Comparison of ENCODE assay signal across 8 mouse cellular contexts in genomic region chr13:67451172-67452020, GRCm38 (mm10). TPM values are rescaled to one million over a fixed set of nuclear protein-coding genes. Genes with fewer than 3 reads are reported as not detected.
DNase-seq lines count a peak whose midpoint lies in the region; ATAC-seq and TF ChIP-seq lines count a peak whose summit lies in the region.

Gene Zfp874a, minus strand, starts transcription at chr13:67451624.

- H3ac ChIP-seq in myocyte (ENCODE audit: control insufficient read depth, insufficient read length), result no peak within 1 kb of the TSS

- no peak for TF ChIP-seq POLR2A in brain, embryonic 14.5 days (IDR thresholded peaks at IDR 0.05; ENCODE audit: borderline replicate concordance, extremely low read depth, insufficient read depth, insufficient read length, poor library complexity, severe bottlenecking)
- TF ChIP-seq POLR2A in liver, adult 2 months (IDR thresholded peaks at IDR 0.05; ENCODE audit: extremely low read depth, insufficient read depth, low read length), result peak; percentile 49; the same call in 1 of the 2 replicates
- TF ChIP-seq POLR2A in myocyte (IDR thresholded peaks at IDR 0.05; ENCODE audit: insufficient read length, low read depth), result no peak

- H3K36me3 ChIP-seq in erythroblast, embryonic 14.5 days (ENCODE audit: control insufficient read depth), result no peaks in the 10 kb centered on the region
- H3K36me3 ChIP-seq in heart, embryonic 11.5 days (ENCODE audit: control insufficient read depth, insufficient read depth, low read length), result no peaks in the 10 kb centered on the region
- H3K36me3 ChIP-seq in kidney, embryonic 16.5 days (ENCODE audit: insufficient read depth, low read length), result peaks cover 12% of the 10 kb centered on the region
- peaks cover 16% of the 10 kb centered on the region for H3K36me3 ChIP-seq in liver, adult 2 months (ENCODE audit: control insufficient read depth, insufficient read depth, low read length)
- H3K36me3 ChIP-seq in myocyte (ENCODE audit: control insufficient read depth, insufficient read depth), result no peaks in the 10 kb centered on the region
- H3K36me3 ChIP-seq in splenic B cell, adult 2 months (ENCODE audit: control insufficient read depth, insufficient read depth, low read length, poor library complexity, severe bottlenecking), result no peaks in the 10 kb centered on the region

- H3K9me3 ChIP-seq in erythroblast, embryonic 14.5 days (ENCODE audit: control insufficient read depth, low read length), result no peaks in the 10 kb centered on the region
- no peaks in the 10 kb centered on the region for H3K9me3 ChIP-seq in heart, embryonic 11.5 days (replicated peaks; ENCODE audit: control insufficient read depth, low read length)
- no peaks in the 10 kb centered on the region for H3K9me3 ChIP-seq in kidney, embryonic 16.5 days (ENCODE audit: low read length)

- peak within 1 kb of the TSS; percentile 77 for H3K9ac ChIP-seq in heart, embryonic 11.5 days (ENCODE audit: low read depth, low read length)
- peak within 1 kb of the TSS; percentile 74 for H3K9ac ChIP-seq in kidney, embryonic 16.5 days (replicated peaks; ENCODE audit: low read length)
- H3K9ac ChIP-seq in liver, adult 2 months (ENCODE audit: low read depth, low read length), result peak within 1 kb of the TSS; percentile 71

- no peaks in the 10 kb centered on the region for H3K27me3 ChIP-seq in erythroblast, embryonic 14.5 days (ENCODE audit: control insufficient read depth)
- H3K27me3 ChIP-seq in heart, embryonic 11.5 days (ENCODE audit: control insufficient read depth, insufficient read depth, low read length), result no peaks in the 10 kb centered on the region
- H3K27me3 ChIP-seq in kidney, embryonic 16.5 days (ENCODE audit: insufficient read depth, low read length), result no peaks in the 10 kb centered on the region
- no peaks in the 10 kb centered on the region for H3K27me3 ChIP-seq in liver, adult 2 months (ENCODE audit: control insufficient read depth, insufficient read depth, low read length)
- no peaks in the 10 kb centered on the region for H3K27me3 ChIP-seq in myocyte (ENCODE audit: control insufficient read depth, insufficient read depth, insufficient read length)
- no peaks in the 10 kb centered on the region for H3K27me3 ChIP-seq in splenic B cell, adult 2 months (ENCODE audit: control insufficient read depth, insufficient read depth, low read length, poor library complexity, severe bottlenecking)

- peak within 1 kb of the TSS; percentile 77 for H3K4me2 ChIP-seq in heart, embryonic 11.5 days
- H3K4me2 ChIP-seq in kidney, embryonic 16.5 days (replicated peaks; ENCODE audit: low read depth, low read length), result peak within 1 kb of the TSS; percentile 76
- peak within 1 kb of the TSS; percentile 93 for H3K4me2 ChIP-seq in myocyte (ENCODE audit: low read depth)

- peak within 1 kb of the TSS; percentile 66 for H3K4me3 ChIP-seq in erythroblast, embryonic 14.5 days (replicated peaks)
- peak within 1 kb of the TSS; percentile 66 for H3K4me3 ChIP-seq in heart, embryonic 11.5 days (ENCODE audit: low read depth, low read length)
- peak within 1 kb of the TSS; percentile 65 for H3K4me3 ChIP-seq in kidney, embryonic 16.5 days (ENCODE audit: low read length)
- peak within 1 kb of the TSS; percentile 75 for H3K4me3 ChIP-seq in liver, adult 2 months (ENCODE audit: insufficient read depth, low read depth, low read length)
- H3K4me3 ChIP-seq in myocyte, result peak within 1 kb of the TSS; percentile 28

- 1% methylated on average over 20 of the region's 20 CpGs for WGBS in heart, embryonic 11.5 days (ENCODE audit: insufficient replicate concordance)
- 1% methylated on average over 20 of the region's 20 CpGs for WGBS in kidney, embryonic 16.5 days
- under 1% methylated on average over 20 of the region's 20 CpGs for WGBS in liver, adult 2 months

- no peak within 1 kb of the TSS for H3K27ac ChIP-seq in heart, embryonic 11.5 days (ENCODE audit: low read depth, low read length)
- peak within 1 kb of the TSS; percentile 75 for H3K27ac ChIP-seq in kidney, embryonic 16.5 days (ENCODE audit: low read length)
- peak within 1 kb of the TSS; percentile 84 for H3K27ac ChIP-seq in liver, adult 2 months (replicated peaks; ENCODE audit: insufficient read depth, low read depth, low read length)

- peak; percentile 92 for ATAC-seq in heart, embryonic 11.5 days (replicated peaks; ENCODE audit: insufficient number of reproducible peaks, low FRiP score, low TSS enrichment)
- ATAC-seq in kidney, embryonic 16.5 days (ENCODE audit: low FRiP score, low TSS enrichment), result peak; percentile 97

- no peaks in the 10 kb centered on the region; the same call in 1 of the 2 replicates for H3K79me2 ChIP-seq in liver, adult 2 months (ENCODE audit: control insufficient read depth, insufficient read depth, low read length)
- no peaks in the 10 kb centered on the region for H3K79me2 ChIP-seq in myocyte (ENCODE audit: control insufficient read depth, insufficient read depth)

- peaks cover 15% of the 10 kb centered on the region for H3K4me1 ChIP-seq in erythroblast, embryonic 14.5 days (ENCODE audit: control insufficient read depth)
- H3K4me1 ChIP-seq in heart, embryonic 11.5 days (ENCODE audit: control insufficient read depth, insufficient read depth, low read length), result no peaks in the 10 kb centered on the region
- H3K4me1 ChIP-seq in kidney, embryonic 16.5 days (ENCODE audit: insufficient read depth, low read length), result 0 out of 2 replicates have a peak, but pooled peaks cover 3% of the 10 kb centered on the region
- H3K4me1 ChIP-seq in liver, adult 2 months (ENCODE audit: control insufficient read depth, insufficient read depth, low read length), result peaks cover 1% of the 10 kb centered on the region; the same call in 1 of the 2 replicates

- TF ChIP-seq CTCF in brain, embryonic 14.5 days (IDR thresholded peaks at IDR 0.05; ENCODE audit: borderline replicate concordance, extremely low read depth, insufficient read depth, insufficient read length), result no peak
- TF ChIP-seq CTCF in liver, adult 2 months (IDR thresholded peaks at IDR 0.05; ENCODE audit: low read depth, low read length), result no peak

- peak; percentile 88 to 91 for DNase-seq in B cell, adult 2 months
- DNase-seq in brain, embryonic 14.5 days (ENCODE audit: low read depth), result peak; percentile 95
- DNase-seq in liver, adult 2 months (ENCODE audit: extremely low read depth, low read depth, low spot score), result peak; percentile 98
- DNase-seq in splenic B cell, adult 2 months (ENCODE audit: low read depth, low spot score), result peak; percentile 89

TF ChIP-seq in myocyte, 11 proteins besides CTCF, POLR2A, EP300 and RAD21:
- no peak for TF ChIP-seq CEBPB (IDR thresholded peaks at IDR 0.05; ENCODE audit: insufficient read depth, poor library complexity, severe bottlenecking)
- TF ChIP-seq TCF12 (IDR thresholded peaks at IDR 0.05; ENCODE audit: insufficient read depth, poor library complexity, severe bottlenecking), result no peak
- TF ChIP-seq MYOG (IDR thresholded peaks at IDR 0.05; ENCODE audit: control insufficient read depth in 1 of 3, insufficient read depth in 1 of 3, insufficient read length in 2 of 3, low read depth in 2 of 3), result no peak
- TF ChIP-seq MYOD1 (IDR thresholded peaks at IDR 0.05; ENCODE audit: control insufficient read depth in 1 of 3, insufficient read length in 2 of 3, low read depth in 2 of 3), result no peak
- no peak for TF ChIP-seq POLR2AphosphoS2 (IDR thresholded peaks at IDR 0.05; ENCODE audit: insufficient read length, low read depth)
- TF ChIP-seq E2F4 (IDR thresholded peaks at IDR 0.05; ENCODE audit: insufficient read depth), result no peak
- no peak for TF ChIP-seq MAX (IDR thresholded peaks at IDR 0.05; ENCODE audit: low read depth)
- no peak for TF ChIP-seq TCF3 (IDR thresholded peaks at IDR 0.05; ENCODE audit: insufficient read length, low read depth)
- no peak for TF ChIP-seq SRF (IDR thresholded peaks at IDR 0.05; ENCODE audit: control insufficient read depth, insufficient read length, low read depth)
- no peak for TF ChIP-seq REST (IDR thresholded peaks at IDR 0.05; ENCODE audit: insufficient read depth, insufficient read length)
- TF ChIP-seq USF1 (IDR thresholded peaks at IDR 0.05; ENCODE audit: low read depth), result no peak

RNA-seq across cellular contexts. Expression of gene Zfp874a, which starts in this region (rescaled TPM):
- polyA plus RNA-seq in brain, embryonic 14.5 days (2012; rRNA removed), result 3.1 and 3.3 TPM in 2 replicates
- polyA plus RNA-seq in erythroblast, embryonic 14.5 days (2012), result 0.03 and 0.07 TPM in 2 replicates
- polyA plus RNA-seq in heart, embryonic 11.5 days (2014; fragmentation: Nextera tagmentation; extraction: Ambion mirVana), result 6.2 and 6.4 TPM in 2 replicates
- 10.7 and 12.0 TPM in 2 replicates for polyA plus RNA-seq in kidney, embryonic 16.5 days (2015; fragmentation: Nextera tagmentation; extraction: Ambion mirVana)
- 26.6 and 32.5 TPM in 2 replicates for total RNA-seq in liver, adult 2 months (2014; rRNA removed)
- polyA plus RNA-seq in liver, adult 2 months (2012; rRNA removed), result 2.3 and 4.5 TPM in 2 replicates
- polyA plus RNA-seq in myocyte (2012; fragmentation: generic; extraction: Trizol), result 1.4 TPM
